Mouse (Mus musculus) ES-E14 (cell line): Measurements from ENCODE around the gene Dpysl4.

ENCODE experiments used
- CHD2 ChIP-seq: IDR thresholded peaks from 2 replicates; pipeline ENCODE4 v1.6.1; 2014; ENCODE audit warnings: mild to moderate bottlenecking, low read depth, low read length, inconsistent platforms
- HCFC1 ChIP-seq: IDR thresholded peaks from 2 replicates; pipeline ENCODE4 v1.6.1; 2012; ENCODE audit warnings: low read length, inconsistent platforms, borderline replicate concordance; ENCODE audit not compliant: insufficient read depth
- ZC3H11A ChIP-seq: IDR thresholded peaks from 2 replicates; pipeline ENCODE4 v1.6.1; 2012; ENCODE audit warnings: low read depth, mild to moderate bottlenecking, inconsistent platforms, low read length, borderline replicate concordance
- ZNF384 ChIP-seq: IDR thresholded peaks from 2 replicates; pipeline ENCODE4 v1.6.1; 2012; ENCODE audit warnings: low read depth, low read length, inconsistent platforms

DNA sequence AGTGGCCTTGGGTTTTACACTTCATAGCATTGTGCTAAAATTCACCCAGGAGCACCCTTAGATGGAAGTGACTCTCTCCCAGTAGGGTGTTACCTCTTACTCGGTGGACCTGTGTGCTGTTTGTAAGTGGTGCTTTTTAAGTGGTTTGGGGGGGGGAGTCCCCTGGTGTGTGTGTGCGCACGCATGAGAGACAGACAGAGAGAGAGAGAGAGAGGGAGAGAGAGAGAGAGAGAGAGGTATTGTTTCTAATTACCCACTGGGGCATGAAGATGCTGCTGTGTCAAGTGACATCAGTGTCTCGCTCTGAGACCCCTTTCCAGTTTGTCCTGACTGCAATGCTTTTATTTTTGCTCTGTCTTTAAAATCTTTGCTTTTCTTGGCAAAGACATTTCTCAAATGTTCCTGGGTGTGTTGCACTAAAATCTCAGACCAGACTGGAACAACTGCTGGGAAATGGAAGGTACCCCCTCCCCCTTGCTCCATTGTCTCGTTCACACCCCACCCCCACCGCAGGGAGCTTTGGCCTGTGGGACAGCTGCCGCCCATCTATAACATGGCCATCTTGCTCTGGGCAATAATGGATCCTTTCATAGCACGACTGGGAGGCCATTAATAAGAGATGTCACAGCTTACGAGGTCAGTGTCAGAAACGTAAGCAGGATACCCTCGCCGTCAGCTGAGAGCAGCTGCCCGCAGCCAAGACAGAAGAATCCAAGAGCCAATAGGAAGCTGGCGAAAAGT, 10.6 kb upstream of the Dpysl4 start:
- TF ChIP-seq ZC3H11A (no peak), CHD2 (no peak), ZNF384 (no peak), HCFC1 (no peak)
